ENCODE assay signal across 21 mouse cellular contexts in genomic region chr9:74126222-74126621, GRCm38 (mm10). TPM values are rescaled to one million over a fixed set of nuclear protein-coding genes. Genes with fewer than 3 reads are reported as not detected.
"Had no signal": no experiment of that assay in that cellular context is flagged by ENCODE, and none has a peak within 500 bp of the region (broad histone marks: within the 10 kb centered on the region; RNA-seq: fewer than 3 reads in every experiment).

No protein-coding gene starts in this region.

- H3K9me3 ChIP-seq: lung, embryonic 15.5 days; midbrain, embryonic 13.5 days; midbrain, embryonic 15.5 days; neural tube, embryonic 12.5 days had no signal

- H3K27ac ChIP-seq: lung, embryonic 15.5 days; macrophage; midbrain, embryonic 13.5 days; midbrain, embryonic 15.5 days; neural tube, embryonic 12.5 days had no signal

- H3K4me3 ChIP-seq: lung, embryonic 15.5 days; megakaryocyte, embryonic 14.5 days; midbrain, embryonic 13.5 days; midbrain, embryonic 15.5 days; neural tube, embryonic 12.5 days had no signal

- H3K27me3 ChIP-seq: lung, embryonic 15.5 days; megakaryocyte, embryonic 14.5 days; midbrain, embryonic 13.5 days; midbrain, embryonic 15.5 days; neural tube, embryonic 12.5 days had no signal

- H3K9ac ChIP-seq: lung, embryonic 15.5 days; midbrain, embryonic 13.5 days; midbrain, embryonic 15.5 days; neural tube, embryonic 12.5 days had no signal

- DNase-seq: lung, adult 2 months; lung, postnatal 14 days; lung, postnatal 36 days; right cerebral cortex, adult 18-20 months; right cerebral cortex, postnatal 25 days; right cerebral cortex, postnatal 4 days; spleen, adult 18-20 months; thymus, adult 18-20 months; thymus, postnatal 14 days; thymus, postnatal 36 days had no signal

- H3K4me1 ChIP-seq: lung, embryonic 15.5 days; megakaryocyte, embryonic 14.5 days; midbrain, embryonic 13.5 days; midbrain, embryonic 15.5 days; neural tube, embryonic 12.5 days had no signal

- H3K4me2 ChIP-seq: lung, embryonic 15.5 days; midbrain, embryonic 11.5 days; midbrain, embryonic 13.5 days; midbrain, embryonic 15.5 days; neural tube, embryonic 12.5 days had no signal

- ATAC-seq: lung, postnatal 0 days; midbrain, embryonic 13.5 days; midbrain, embryonic 15.5 days had no signal

- H3K36me3 ChIP-seq: lung, embryonic 15.5 days; midbrain, embryonic 13.5 days; midbrain, embryonic 15.5 days; neural tube, embryonic 12.5 days had no signal

RNA-seq across cellular contexts. Expression of gene Wdr72, which starts 16.1 kb away (rescaled TPM):
- total RNA-seq: monocyte, adult 5-6 weeks; neutrophil, adult 5-6 weeks had no signal
- polyA plus RNA-seq: macrophage; small intestine, adult 2 months had no signal
